Mouse (Mus musculus) forebrain, embryonic 14.5 days (tissue): ENCODE data around the gene Ncan. TPM values are rescaled to one million over a fixed set of nuclear protein-coding genes. Genes with fewer than 3 reads are reported as not detected.

ENCODE experiments used
- ATAC-seq: fragments of 200-750 bp; cut with Nextera tagmentation; 2 replicates; pipeline ENCODE4 v1.8.0; 2017; ENCODE audit warnings: mild to moderate bottlenecking, moderate library complexity
- DNase-seq: peaks from one replicate; pipeline ENCODE4 v3.0.0-alpha.2; 2015; ENCODE audit warnings: low spot score
- H3K27ac ChIP-seq: fragments of 300-500 bp; sonication (generic); 2 replicates; pipeline ENCODE4 v1.5.1; 2014; ENCODE audit warnings: low read depth, mild to moderate bottlenecking, control low read depth, low read length, moderate library complexity
- H3K27me3 ChIP-seq: fragments of 300-500 bp; sonication (generic); replicated peaks from 2 replicates; pipeline ENCODE4 v1.6.1; 2014; ENCODE audit warnings: low read length, control low read depth, mixed read lengths; ENCODE audit not compliant: control insufficient read depth, insufficient read depth
- H3K36me3 ChIP-seq: fragments of 300-500 bp; sonication (generic); 2 replicates; pipeline ENCODE4 v1.6.1; 2014; ENCODE audit warnings: low read length, control low read depth; ENCODE audit not compliant: control insufficient read depth, insufficient read depth
- H3K4me1 ChIP-seq: fragments of 300-500 bp; sonication (generic); 2 replicates; pipeline ENCODE4 v1.6.1; 2014; ENCODE audit warnings: antibody characterized with exemption, low read length, control low read depth; ENCODE audit not compliant: control insufficient read depth, insufficient read depth
- H3K4me2 ChIP-seq: fragments of 300-500 bp; sonication (generic); 2 replicates; pipeline ENCODE4 v1.6.1; 2014; ENCODE audit warnings: mild to moderate bottlenecking, control low read depth, low read length
- H3K4me3 ChIP-seq: fragments of 300-500 bp; sonication (generic); 2 replicates; pipeline ENCODE4 v1.5.1; 2014; ENCODE audit warnings: low read depth, low read length, control low read depth
- H3K9ac ChIP-seq: fragments of 300-500 bp; sonication (generic); 2 replicates; pipeline ENCODE4 v1.6.1; 2014; ENCODE audit warnings: mild to moderate bottlenecking, low read length, control low read depth, moderate library complexity
- H3K9me3 ChIP-seq: fragments of 300-500 bp; sonication (generic); replicated peaks from 2 replicates; pipeline ENCODE4 v1.6.1; 2016; ENCODE audit warnings: low read length, control low read depth, mixed read lengths; ENCODE audit not compliant: control insufficient read depth
- WGBS: fragments of 180-500 bp; shearing (Covaris S2); extraction: QIAGEN DNeasy Blood & Tissue Kit; methylation state at CpG from one replicate; pipeline ENCODE4 v1.1.7; 2014; 5-methylcytosine and 5-hydroxymethylcytosine counted together
- polyA plus RNA-seq: library from polyadenylated mRNA; unstranded; fragments of >200 nt; fragmentation: Nextera tagmentation; extraction: Ambion mirVana; gene quantifications from 2 replicates; pipeline ENCODE4 v1.2.1, GENCODE M21; 2014

Gene Ncan
- polyA plus RNA-seq, 1 experiment from 2014 or later, result 75.4 TPM

- H3K9ac ChIP-seq, result no peak overlapping the region
- no peak overlapping the region for H3K4me2 ChIP-seq
- H3K9me3 ChIP-seq, result peaks cover 4% of the 10 kb centered on the region; the same call in 1 of the 2 replicates
- no peaks in the 10 kb centered on the region for H3K4me1 ChIP-seq
- no peak overlapping the region for H3K27ac ChIP-seq
- DNase-seq (no peak), ATAC-seq (no peak)
- no peaks in the 10 kb centered on the region for H3K27me3 ChIP-seq
- H3K36me3 ChIP-seq, result peaks cover 98% of the 10 kb centered on the region
- 83% methylated on average over 8 of the region's 8 CpGs for WGBS
- no peak overlapping the region for H3K4me3 ChIP-seq
These were observed 21.4 kb downstream of the Ncan start for GRCm38 (mm10) chr8:70099276-70099675.

DNA sequence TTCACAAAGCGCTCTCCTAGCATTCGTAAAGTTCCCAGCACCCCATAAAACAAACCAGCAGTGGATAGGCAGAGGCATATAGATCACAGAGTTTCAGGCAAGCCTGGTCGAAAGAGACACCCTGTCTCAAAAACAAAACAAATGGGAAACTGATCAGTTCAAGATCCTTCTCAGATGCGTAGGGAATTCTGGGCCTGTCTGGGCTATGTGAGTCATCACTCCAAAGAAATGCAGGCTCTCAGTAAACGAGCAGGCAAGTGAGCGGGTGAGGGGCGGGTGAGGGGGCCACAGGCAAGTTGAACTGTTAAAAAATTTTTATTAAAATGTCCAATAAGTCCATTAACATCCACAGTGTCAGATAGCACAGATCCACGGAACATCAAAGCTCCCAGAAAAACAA lies 27.9 kb downstream of the Ncan start:
- no peak for DNase-seq
- peaks cover 4% of the 10 kb centered on the region for H3K4me1 ChIP-seq
- no peak overlapping the region for H3K9ac ChIP-seq
- no peaks in the 10 kb centered on the region; the same call in 1 of the 2 replicates for H3K9me3 ChIP-seq
- H3K27ac ChIP-seq, result no peak overlapping the region
- H3K4me3 ChIP-seq, result no peak overlapping the region
- H3K36me3 ChIP-seq, result peaks cover 44% of the 10 kb centered on the region
- 62% methylated on average over 8 of the region's 8 CpGs for WGBS
- ATAC-seq, result no peak
- peaks cover 11% of the 10 kb centered on the region for H3K27me3 ChIP-seq
- no peak overlapping the region for H3K4me2 ChIP-seq

DNA sequence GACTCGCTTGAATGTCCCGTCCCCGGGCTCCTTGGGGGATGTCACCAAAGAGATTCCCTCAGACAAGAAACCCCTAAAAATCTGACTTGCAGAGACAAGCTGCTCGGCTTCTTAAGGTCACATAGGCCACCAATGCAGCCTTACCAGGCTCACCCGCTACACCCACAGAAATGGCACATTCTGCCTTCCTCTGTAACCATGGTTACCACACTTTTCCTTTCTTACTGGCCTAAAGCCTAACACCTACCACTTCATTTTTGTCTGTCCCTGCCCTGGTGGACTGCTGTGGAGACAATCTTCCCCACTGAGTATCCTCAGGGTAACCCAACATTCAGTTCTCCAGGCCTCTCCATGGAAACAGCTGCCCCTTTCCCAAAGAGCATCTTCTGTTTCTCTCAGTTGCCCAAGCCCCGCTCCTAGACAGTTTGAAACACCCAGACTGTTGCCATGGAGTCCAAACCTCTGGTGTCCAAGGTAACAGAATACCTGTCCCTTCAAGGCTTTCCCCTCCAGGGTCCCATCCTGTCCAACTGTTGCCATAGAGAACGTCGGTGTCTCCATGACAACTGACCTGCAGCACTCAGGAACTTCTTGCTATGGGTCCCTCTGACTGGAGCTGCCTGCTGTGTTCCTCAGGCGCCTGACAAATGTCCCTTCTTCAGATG lies 31.2 kb downstream of the Ncan start:
- H3K4me1 ChIP-seq, result peaks cover 4% of the 10 kb centered on the region
- no peak overlapping the region for H3K4me2 ChIP-seq
- H3K27ac ChIP-seq, result no peak overlapping the region
- H3K27me3 ChIP-seq, result peaks cover 44% of the 10 kb centered on the region
- H3K9ac ChIP-seq, result no peak overlapping the region
- peak; percentile 34 for DNase-seq
- ATAC-seq, result no peak
- H3K4me3 ChIP-seq, result no peak overlapping the region
- 60% methylated on average over 9 of the region's 9 CpGs for WGBS
- H3K36me3 ChIP-seq, result peaks cover 10% of the 10 kb centered on the region
- no peaks in the 10 kb centered on the region for H3K9me3 ChIP-seq

DNA sequence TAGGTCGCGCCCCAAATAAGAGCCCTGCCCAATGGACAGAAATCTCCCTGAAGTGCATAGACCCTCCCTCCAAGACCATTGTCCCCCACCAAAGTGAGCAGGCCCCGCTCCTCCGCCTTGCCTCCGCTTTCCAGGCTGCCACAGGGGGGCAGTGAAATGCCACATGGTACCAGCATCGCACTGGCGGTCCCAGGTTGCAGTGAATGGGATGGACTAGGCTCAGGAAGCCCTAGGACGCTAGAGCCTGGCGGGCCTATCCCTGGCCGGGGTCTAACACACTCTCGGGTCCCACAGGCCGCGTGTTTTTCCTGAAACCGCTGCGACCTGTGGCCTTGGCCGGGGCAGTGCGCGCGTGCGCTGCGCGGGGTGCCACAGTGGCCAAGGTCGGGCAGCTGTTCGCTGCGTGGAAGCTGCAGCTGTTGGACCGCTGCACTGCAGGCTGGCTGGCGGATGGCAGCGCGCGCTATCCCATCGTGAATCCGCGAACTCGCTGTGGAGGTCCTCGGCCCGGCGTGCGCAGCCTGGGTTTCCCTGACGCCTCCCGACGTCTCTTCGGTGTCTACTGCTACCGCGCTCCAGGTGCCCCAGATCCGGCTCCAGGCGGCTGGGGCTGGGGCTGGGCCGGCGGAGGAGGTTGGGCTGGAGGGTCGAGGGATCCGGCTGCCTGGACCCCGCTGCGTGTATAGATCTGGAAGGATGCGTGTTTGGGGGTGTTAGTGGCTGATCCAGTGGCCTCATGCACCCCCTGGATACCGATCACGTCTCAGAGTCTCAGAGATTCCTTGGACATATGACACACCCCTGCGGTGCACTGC lies 32.6 kb downstream of the Ncan start:
- Histone ChIP-seq H3K9ac (peak overlapping the region; percentile 56), H3K27me3 (peaks cover 58% of the 10 kb centered on the region), H3K9me3 (no peaks in the 10 kb centered on the region), H3K36me3 (no peaks in the 10 kb centered on the region), H3K27ac (no peak overlapping the region), H3K4me1 (peaks cover 6% of the 10 kb centered on the region), H3K4me2 (peak overlapping the region; percentile 77), H3K4me3 (peak overlapping the region; percentile 37)
- peak; percentile 77 for DNase-seq
- whole genome bisulfite sequencing, result 3% methylated on average over 56 of the region's 56 CpGs
- peak; percentile 78 for ATAC-seq

DNA sequence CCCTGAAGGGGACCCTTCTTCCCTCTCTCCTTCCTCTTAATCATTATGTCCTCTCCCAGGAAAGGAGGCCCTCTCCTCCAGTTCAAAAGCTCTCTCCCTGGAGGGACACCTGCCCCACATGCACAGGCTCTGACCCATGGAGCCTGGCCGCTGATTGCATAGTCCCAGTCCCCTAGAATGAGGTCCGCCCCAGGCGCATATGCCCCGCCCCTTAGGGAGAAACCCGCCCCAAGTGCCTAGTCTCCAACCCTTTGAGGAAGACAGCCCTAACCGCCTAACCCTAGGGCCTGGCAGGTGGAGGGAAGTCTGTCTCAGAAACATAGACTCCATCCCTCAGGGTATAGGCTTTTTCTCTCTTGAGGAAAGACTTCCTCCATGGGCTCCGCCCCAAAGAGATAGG lies 33.4 kb downstream of the Ncan start:
- Histone ChIP-seq H3K36me3 (no peaks in the 10 kb centered on the region), H3K27ac (no peak overlapping the region), H3K4me3 (no peak overlapping the region), H3K27me3 (peaks cover 62% of the 10 kb centered on the region), H3K4me1 (peaks cover 6% of the 10 kb centered on the region), H3K4me2 (no peak overlapping the region), H3K9me3 (no peaks in the 10 kb centered on the region), H3K9ac (no peak overlapping the region)
- ATAC-seq, result no peak
- no peak for DNase-seq
- WGBS, result 4% methylated on average over 7 of the region's 7 CpGs

GRCm38 (mm10) chr8:70086151-70086550 lies 34.5 kb downstream of the Ncan start:
- DNase-seq, result no peak
- Histone ChIP-seq H3K9me3 (no peaks in the 10 kb centered on the region), H3K4me3 (no peak overlapping the region), H3K36me3 (no peaks in the 10 kb centered on the region), H3K4me2 (no peak overlapping the region), H3K27me3 (peaks cover 62% of the 10 kb centered on the region), H3K9ac (no peak overlapping the region), H3K4me1 (peaks cover 6% of the 10 kb centered on the region), H3K27ac (no peak overlapping the region)
- no peak for ATAC-seq
- 39% methylated on average over 1 of the region's 1 CpGs for WGBS

GRCm38 (mm10) chr8:70084191-70085065 lies 36.2 kb downstream of the Ncan start:
- Histone ChIP-seq H3K4me1 (peaks cover 6% of the 10 kb centered on the region), H3K9me3 (no peaks in the 10 kb centered on the region), H3K4me2 (peak overlapping the region; percentile 68), H3K36me3 (no peaks in the 10 kb centered on the region), H3K27me3 (peaks cover 62% of the 10 kb centered on the region), H3K27ac (no peak overlapping the region), H3K4me3 (peak overlapping the region; percentile 31), H3K9ac (peak overlapping the region; percentile 36)
- WGBS, result under 1% methylated on average over 71 of the region's 71 CpGs
- DNase-seq (no peak), ATAC-seq (no peak)

GRCm38 (mm10) chr8:70083285-70083684 lies 37.4 kb downstream of the Ncan start, which contains the start of gene Hapln4:
Gene Hapln4 (plus strand): TSS chr8:70083457.
- H3K27me3 ChIP-seq, result peaks cover 57% of the 10 kb centered on the region
- peak; percentile 63 for DNase-seq
- peak within 1 kb of the TSS; percentile 36 for H3K9ac ChIP-seq
- H3K9me3 ChIP-seq, result no peaks in the 10 kb centered on the region
- no peak within 1 kb of the TSS for H3K27ac ChIP-seq
- peak within 1 kb of the TSS; percentile 31 for H3K4me3 ChIP-seq
- under 1% methylated on average over 26 of the region's 26 CpGs for WGBS
- H3K4me2 ChIP-seq, result peak within 1 kb of the TSS; percentile 68
- no peaks in the 10 kb centered on the region for H3K36me3 ChIP-seq
- no peak for ATAC-seq
- peaks cover 6% of the 10 kb centered on the region for H3K4me1 ChIP-seq
